Mouse (Mus musculus) neural tube, embryonic 15.5 days (tissue): ENCODE measurements around the gene Ap2b1. TPM values are rescaled to one million over a fixed set of nuclear protein-coding genes. Genes with fewer than 3 reads are reported as not detected.

ENCODE experiments used
- ATAC-seq: fragments of 200-750 bp; cut with Nextera tagmentation; 2 replicates; pipeline ENCODE4 v1.8.0; 2017; ENCODE audit warnings: mild to moderate bottlenecking, moderate TSS enrichment, moderate library complexity; ENCODE audit not compliant: low FRiP score
- H3K27ac ChIP-seq: fragments of 300-500 bp; sonication (generic); replicated peaks from 2 replicates; pipeline ENCODE4 v1.5.1; 2015; ENCODE audit warnings: mild to moderate bottlenecking, inconsistent platforms
- H3K27me3 ChIP-seq: fragments of 300-500 bp; sonication (generic); replicated peaks from 2 replicates; pipeline ENCODE4 v1.6.1; 2015; ENCODE audit warnings: inconsistent platforms
- H3K36me3 ChIP-seq: fragments of 300-500 bp; sonication (generic); 2 replicates; pipeline ENCODE4 v1.6.1; 2015; ENCODE audit warnings: inconsistent platforms
- H3K4me1 ChIP-seq: fragments of 300-500 bp; sonication (generic); 2 replicates; pipeline ENCODE4 v1.6.1; 2015; ENCODE audit warnings: inconsistent platforms
- H3K4me2 ChIP-seq: fragments of 300-500 bp; sonication (generic); 2 replicates; pipeline ENCODE4 v1.6.1; 2015; ENCODE audit warnings: inconsistent platforms, mild to moderate bottlenecking, moderate library complexity
- H3K4me3 ChIP-seq: fragments of 300-500 bp; sonication (generic); replicated peaks from 2 replicates; pipeline ENCODE4 v1.5.1; 2015; ENCODE audit warnings: mild to moderate bottlenecking, inconsistent platforms
- H3K9ac ChIP-seq: fragments of 300-500 bp; sonication (generic); replicated peaks from 2 replicates; pipeline ENCODE4 v1.6.1; 2015; ENCODE audit warnings: mild to moderate bottlenecking, inconsistent platforms
- H3K9me3 ChIP-seq: fragments of 300-500 bp; sonication (generic); replicated peaks from 2 replicates; pipeline ENCODE4 v1.6.1; 2016; ENCODE audit warnings: inconsistent platforms
- WGBS: fragments of 180-500 bp; shearing (Covaris S2); methylation state at CpG from one replicate; pipeline ENCODE4 v1.1.7; 2015; ENCODE audit warnings: mixed read lengths; 5-methylcytosine and 5-hydroxymethylcytosine counted together
- polyA plus RNA-seq: library from polyadenylated mRNA; unstranded; fragments of >200 nt; fragmentation: Nextera tagmentation; extraction: Ambion mirVana; gene quantifications from 2 replicates; pipeline ENCODE4 v1.2.1, GENCODE M21; 2015

Ap2b1 gene
- polyA plus RNA-seq, 1 experiment from 2014 or later: 101 TPM

DNA sequence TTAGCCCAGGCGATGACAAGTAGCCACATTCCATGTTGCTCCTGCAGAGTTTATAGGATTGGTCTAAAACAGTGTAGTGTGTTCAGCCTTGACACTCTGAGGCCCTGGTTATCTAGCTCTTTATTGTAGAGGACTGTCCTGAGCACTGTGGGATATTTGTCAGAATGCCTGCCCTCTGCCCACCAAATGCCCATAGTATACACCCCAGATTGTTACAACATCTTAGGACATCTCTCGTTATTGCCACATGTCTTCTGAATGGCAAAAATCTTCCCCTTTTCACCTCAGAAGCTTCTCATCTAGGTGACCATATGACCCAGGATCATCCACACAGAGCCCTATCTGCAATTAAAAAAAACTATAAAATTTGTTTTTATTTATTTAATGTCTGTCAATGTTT, 133.7 kb downstream of the Ap2b1 start:
- no peaks in the 10 kb centered on the region for H3K36me3 ChIP-seq
- no peak overlapping the region for H3K4me3 ChIP-seq
- no peaks in the 10 kb centered on the region for H3K4me1 ChIP-seq
- H3K27me3 ChIP-seq: peaks cover 6% of the 10 kb centered on the region; the same call in 1 of the 2 replicates
- no peaks in the 10 kb centered on the region for H3K9me3 ChIP-seq
- no peak overlapping the region for H3K27ac ChIP-seq
- WGBS: 81% methylated on average over 2 of the region's 2 CpGs
- H3K9ac ChIP-seq: no peak overlapping the region
- H3K4me2 ChIP-seq: no peak overlapping the region
- ATAC-seq: no peak

DNA sequence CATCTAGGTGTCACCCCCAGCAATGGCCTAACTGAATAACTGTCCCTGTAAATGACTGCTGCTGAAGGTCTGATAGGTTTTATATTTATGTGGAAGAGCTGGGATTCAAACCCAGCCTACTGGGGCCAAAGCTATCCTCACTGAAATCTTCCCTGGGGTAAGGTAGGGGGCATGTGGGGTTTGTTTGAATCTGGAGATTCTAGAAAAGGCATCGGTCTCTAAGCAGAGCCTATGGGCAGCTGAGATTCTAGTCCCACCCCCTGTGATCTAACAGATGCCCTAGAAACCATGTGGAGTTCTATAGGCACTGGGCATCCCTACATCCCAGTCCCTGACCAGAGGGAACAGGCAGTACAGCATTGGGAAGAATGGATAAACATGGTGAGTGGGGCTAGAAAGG, 138.6 kb downstream of the Ap2b1 start, which contains the start of gene 1700020L24Rik:
TSS of gene 1700020L24Rik (plus strand) at position 301 of the 400 bp plus-strand sequence.
- Histone ChIP-seq H3K27me3 (peaks cover 15% of the 10 kb centered on the region), H3K4me2 (no peak within 1 kb of the TSS), H3K36me3 (no peaks in the 10 kb centered on the region), H3K4me3 (no peak within 1 kb of the TSS), H3K9ac (no peak within 1 kb of the TSS), H3K27ac (no peak within 1 kb of the TSS), H3K4me1 (peaks cover 6% of the 10 kb centered on the region), H3K9me3 (no peaks in the 10 kb centered on the region)
- ATAC-seq: no peak
- 96% methylated on average over 1 of the region's 1 CpGs for WGBS

DNA sequence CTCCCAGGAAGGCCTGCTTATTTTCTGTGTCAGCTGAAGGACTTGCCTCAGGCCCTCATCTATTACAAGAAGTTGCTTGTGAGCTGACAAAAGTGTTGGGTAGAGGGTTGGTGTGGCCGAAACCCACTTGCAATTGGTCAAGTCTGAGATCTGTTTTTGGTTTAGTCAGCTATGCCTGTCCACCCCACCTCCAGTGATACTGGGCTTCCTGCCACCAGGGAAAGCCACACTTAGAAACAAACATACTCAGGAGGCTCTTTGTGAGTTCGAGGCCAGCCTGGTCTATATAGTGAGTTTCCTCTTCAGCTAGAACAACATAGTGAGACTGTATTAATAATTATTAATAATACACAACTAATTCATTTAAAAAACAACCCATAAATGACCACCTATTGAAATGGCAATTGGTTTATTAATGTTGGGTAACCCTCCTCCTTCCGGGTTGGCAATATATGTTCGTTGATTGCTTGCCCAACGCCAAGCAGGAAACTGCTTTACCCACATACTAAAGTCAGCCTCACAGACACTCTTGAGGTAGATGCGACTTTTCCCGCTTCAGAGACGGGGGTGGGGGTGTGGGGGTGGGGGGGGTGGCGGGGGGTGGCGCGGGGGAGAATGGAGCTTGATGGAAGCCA, 140.7 kb downstream of the Ap2b1 start:
- Histone ChIP-seq H3K9me3 (no peaks in the 10 kb centered on the region), H3K36me3 (no peaks in the 10 kb centered on the region), H3K27ac (no peak overlapping the region), H3K27me3 (peaks cover 34% of the 10 kb centered on the region), H3K4me2 (peak overlapping the region; percentile 87), H3K4me1 (peaks cover 13% of the 10 kb centered on the region), H3K4me3 (peak overlapping the region; percentile 58), H3K9ac (no peak overlapping the region)
- 28% methylated on average over 11 of the region's 11 CpGs for WGBS
- ATAC-seq: no peak

DNA sequence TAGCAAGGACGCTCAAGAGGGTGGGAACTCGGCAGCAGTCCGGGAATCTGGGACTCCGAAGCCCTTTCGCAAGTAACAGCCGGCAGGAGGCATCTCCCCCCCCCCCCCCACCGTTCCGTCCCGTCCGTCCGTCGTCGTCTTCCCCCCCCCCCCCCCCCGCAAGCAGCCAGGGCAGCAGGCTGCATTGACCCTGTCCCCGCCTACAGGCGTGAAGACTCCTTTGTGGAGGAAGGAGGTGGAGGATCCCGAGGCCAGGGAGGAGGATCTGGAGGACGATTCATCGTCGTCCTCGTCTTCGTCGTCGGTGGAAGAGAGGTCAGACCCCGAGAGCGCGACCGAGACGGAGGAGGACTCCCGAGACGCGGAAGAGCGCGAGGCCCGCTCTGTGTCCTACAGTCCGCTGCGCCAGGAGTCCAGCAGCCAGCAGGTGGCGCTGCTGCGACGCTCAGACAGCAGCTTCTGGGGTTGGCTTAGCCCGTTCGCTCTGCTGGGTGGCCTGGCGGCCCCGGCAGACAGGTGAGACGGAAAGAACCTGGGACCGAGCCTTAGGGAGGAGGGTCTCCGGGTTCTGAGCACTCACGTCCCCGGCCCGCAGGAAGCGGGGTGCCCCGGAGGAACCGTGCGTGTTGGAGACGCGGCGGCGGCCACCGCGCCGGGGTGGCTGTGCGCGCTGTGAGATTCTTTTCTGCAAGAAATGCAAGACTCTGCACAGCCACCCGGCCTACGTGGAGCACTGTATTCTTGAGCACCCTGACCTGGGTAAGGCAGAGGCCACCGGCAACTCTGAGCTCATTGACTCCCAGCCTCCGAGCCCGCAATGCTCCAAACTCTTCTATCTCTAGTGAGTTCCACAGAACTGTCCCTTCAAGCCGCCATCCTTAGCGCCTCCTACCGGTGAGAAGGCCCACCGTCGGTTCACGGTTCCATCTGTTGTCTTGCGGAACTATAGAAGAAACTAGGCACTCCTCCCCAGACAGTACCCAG, 141.5 kb downstream of the Ap2b1 start:
- Histone ChIP-seq H3K9me3 (no peaks in the 10 kb centered on the region), H3K9ac (peak overlapping the region; percentile 65), H3K4me2 (peak overlapping the region; percentile 87), H3K36me3 (no peaks in the 10 kb centered on the region), H3K4me1 (peaks cover 18% of the 10 kb centered on the region), H3K27ac (no peak overlapping the region), H3K4me3 (peak overlapping the region; percentile 58), H3K27me3 (peaks cover 43% of the 10 kb centered on the region)
- peak; percentile 96 for ATAC-seq
- WGBS: under 1% methylated on average over 67 of the region's 75 CpGs

DNA sequence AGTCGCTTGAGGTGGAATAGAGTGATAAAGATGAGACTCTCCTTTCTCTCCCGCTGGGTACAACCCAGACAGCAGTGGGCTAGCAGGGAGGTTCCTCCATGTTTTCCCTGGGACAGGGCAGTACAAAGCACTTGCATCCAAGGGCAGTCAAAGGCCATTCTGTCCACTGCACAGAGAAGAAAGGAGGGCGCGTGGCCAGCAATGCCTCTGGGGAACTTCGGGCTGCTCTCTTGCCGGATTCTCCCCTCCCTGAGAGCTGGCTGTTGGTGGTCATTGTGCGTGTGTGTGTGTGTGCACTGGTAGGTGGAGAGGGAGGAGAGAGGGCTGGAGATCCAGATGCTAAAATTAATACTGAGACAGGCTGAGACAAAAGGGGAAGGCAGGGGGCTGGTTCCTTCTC, 142.4 kb downstream of the Ap2b1 start:
- Histone ChIP-seq H3K4me3 (0 out of 2 replicates have a peak overlapping the region, but pooled peaks have one; percentile 58), H3K4me1 (peaks cover 18% of the 10 kb centered on the region)
- 43% methylated on average over 7 of the region's 7 CpGs for WGBS

DNA sequence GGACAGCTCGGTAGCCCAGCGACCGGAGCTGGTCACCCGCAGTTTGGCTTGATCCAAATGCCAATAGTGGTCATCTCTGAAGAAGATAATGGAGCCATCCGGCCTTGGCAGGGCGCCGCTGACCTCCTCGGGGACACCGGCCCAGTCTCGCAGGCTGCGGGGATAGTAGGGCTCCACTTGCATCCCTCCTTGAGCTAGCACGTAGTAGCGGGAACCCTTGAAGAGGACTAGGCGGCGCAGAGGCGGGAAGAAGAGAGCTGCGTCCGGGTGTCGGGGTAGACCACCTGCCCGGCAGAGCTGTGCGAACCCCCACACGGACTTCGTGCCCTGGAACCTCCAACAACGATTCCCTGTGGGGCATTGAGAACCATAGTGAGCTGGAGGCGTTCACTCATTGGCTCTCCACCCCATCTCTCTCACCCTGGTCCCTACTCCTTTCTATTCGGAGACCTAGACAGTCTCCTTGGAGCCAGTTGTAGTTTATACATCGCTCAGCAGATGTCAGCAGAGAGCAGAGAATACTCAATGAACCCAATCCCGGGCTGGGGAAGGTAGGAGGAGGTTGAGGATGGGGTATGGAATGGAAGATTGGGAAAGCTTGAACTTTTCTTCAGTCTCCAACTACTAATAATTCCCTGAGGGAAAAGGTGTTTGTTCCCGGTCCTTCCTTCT, 143.9 kb downstream of the Ap2b1 start:
- ATAC-seq: no peak
- Histone ChIP-seq H3K36me3 (no peaks in the 10 kb centered on the region), H3K27me3 (peaks cover 55% of the 10 kb centered on the region), H3K4me2 (peak overlapping the region; percentile 58), H3K4me1 (peaks cover 23% of the 10 kb centered on the region), H3K27ac (no peak overlapping the region), H3K9me3 (no peaks in the 10 kb centered on the region), H3K4me3 (peak overlapping the region; percentile 29), H3K9ac (peak overlapping the region; percentile 31; the same call in 1 of the 2 replicates)
- WGBS: 12% methylated on average over 29 of the region's 29 CpGs

More for the DNA sequence above, 142.4 kb downstream of the Ap2b1 start:
- H3K27ac ChIP-seq: no peak overlapping the region
- H3K27me3 ChIP-seq: peaks cover 49% of the 10 kb centered on the region
- no peak overlapping the region for H3K9ac ChIP-seq
- H3K36me3 ChIP-seq: no peaks in the 10 kb centered on the region
- no peaks in the 10 kb centered on the region for H3K9me3 ChIP-seq
- ATAC-seq: no peak
- peak overlapping the region; percentile 87 for H3K4me2 ChIP-seq

DNA sequence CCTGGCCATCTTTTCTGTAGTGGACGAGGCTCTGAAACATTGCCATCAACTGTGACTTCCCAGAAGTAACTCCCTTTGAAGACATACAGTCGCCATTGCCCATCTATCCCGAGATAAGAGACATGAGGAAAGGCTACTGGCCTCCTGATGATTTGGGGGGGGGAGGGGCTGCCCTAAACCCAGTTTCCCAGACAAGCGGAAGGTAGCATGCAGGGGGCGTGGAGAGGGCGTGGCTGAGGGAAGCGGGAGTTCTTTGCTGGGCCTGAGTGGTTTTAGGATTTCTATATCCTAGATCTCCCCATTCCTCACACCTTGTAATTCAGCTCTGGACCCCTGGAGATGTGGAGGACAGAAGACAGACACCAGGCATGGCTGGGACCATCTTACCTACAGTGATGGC, 145.0 kb downstream of the Ap2b1 start:
- Histone ChIP-seq H3K4me3 (no peak overlapping the region), H3K9ac (no peak overlapping the region), H3K36me3 (no peaks in the 10 kb centered on the region), H3K27me3 (peaks cover 55% of the 10 kb centered on the region), H3K27ac (no peak overlapping the region), H3K4me1 (peaks cover 33% of the 10 kb centered on the region), H3K9me3 (no peaks in the 10 kb centered on the region), H3K4me2 (no peak overlapping the region)
- 9% methylated on average over 7 of the region's 7 CpGs for WGBS
- ATAC-seq: no peak

DNA sequence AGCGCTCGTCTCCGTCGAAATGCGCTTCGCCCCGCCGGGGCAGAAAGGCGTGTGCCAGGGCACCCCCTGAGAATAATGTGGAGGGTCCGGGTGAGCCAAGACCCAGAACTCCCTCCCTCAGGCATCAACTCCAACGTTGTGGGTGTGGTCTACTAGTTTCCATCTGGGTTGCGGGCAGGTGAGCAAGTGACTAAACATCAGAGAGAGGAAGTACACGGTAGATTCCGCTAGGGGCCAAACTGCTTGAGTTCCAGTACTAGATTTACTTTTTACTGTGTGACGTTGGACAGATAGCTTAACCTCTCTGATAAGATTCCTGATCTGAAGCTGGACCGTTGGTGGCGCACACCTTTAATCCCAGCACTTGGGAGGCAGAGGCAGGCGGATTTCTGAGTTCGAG, 146.2 kb downstream of the Ap2b1 start:
- Histone ChIP-seq H3K9me3 (no peaks in the 10 kb centered on the region), H3K27ac (no peak overlapping the region), H3K9ac (no peak overlapping the region), H3K4me3 (peak overlapping the region; percentile 19; the same call in 1 of the 2 replicates), H3K27me3 (peaks cover 55% of the 10 kb centered on the region), H3K36me3 (no peaks in the 10 kb centered on the region), H3K4me2 (peak overlapping the region; percentile 45), H3K4me1 (peaks cover 39% of the 10 kb centered on the region)
- no peak for ATAC-seq
- 30% methylated on average over 19 of the region's 19 CpGs for WGBS

DNA sequence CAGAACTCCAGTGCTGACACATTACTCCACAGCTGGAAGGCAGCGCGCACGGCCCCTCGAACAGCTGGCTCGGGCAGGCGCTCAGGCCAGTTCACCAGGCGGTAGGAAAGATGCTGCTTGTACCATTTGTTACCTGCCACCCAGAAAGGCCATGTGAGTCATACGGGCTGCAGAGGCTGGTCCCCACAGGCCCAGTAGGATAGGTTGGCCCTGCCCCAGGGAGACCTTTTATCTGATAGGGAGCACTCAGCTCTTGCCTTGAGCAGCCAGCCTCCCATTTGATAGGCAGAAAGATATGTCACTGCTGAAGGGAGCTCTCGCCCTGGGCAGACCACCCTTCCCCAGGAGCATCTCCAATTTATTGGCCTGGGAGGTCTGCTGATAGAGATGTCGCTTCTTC, 148.8 kb downstream of the Ap2b1 start:
- 0 out of 2 replicates have a peak overlapping the region, but pooled peaks have one; percentile 20 for H3K27ac ChIP-seq
- H3K9ac ChIP-seq: no peak overlapping the region
- 86% methylated on average over 10 of the region's 10 CpGs for WGBS

DNA sequence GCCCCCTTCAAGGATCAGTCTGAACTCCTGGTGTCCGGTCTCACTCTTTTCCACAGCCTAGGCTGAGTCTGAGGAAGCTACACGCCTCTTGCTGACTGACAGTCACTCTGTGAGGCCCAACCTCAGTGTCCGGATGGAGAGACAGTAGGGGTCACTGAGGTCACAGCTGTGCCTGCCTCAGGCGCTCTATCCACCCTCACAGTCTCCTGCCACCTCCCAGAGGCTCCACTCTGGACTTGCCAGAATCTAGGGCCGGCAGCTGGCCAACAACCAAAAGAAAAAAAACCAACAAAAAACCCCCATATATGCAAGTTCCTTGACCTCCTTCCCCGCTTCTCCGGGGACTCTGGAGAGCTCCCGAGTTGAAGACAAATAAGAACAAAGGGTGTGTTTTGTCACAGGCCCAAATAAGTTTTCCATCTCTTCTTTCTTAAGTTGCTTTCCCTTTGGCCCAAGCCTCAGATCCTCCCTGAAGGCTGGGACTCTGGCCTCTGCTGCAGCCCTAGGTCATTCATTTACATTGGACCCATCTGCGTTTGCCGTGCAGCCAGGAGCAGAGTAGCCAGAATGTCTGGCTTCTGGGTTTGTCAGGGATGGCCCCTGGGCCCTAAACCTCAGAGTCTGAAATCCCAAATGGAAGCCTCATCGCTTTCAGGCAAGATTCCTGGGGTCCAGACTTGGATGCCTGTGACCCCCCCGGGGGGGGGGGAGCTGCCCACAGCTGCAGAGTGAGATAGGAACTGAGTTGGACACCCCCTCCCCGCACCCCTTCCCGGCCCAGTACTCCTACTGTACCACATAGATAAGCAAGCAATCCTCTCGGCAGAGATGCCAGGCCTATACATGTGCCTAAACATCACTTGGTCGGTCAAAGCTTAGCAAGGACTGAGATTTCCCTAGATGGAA, 149.4 kb downstream of the Ap2b1 start:
- Histone ChIP-seq H3K4me3 (no peak overlapping the region), H3K27me3 (peaks cover 34% of the 10 kb centered on the region), H3K9me3 (no peaks in the 10 kb centered on the region), H3K4me1 (peaks cover 28% of the 10 kb centered on the region), H3K4me2 (no peak overlapping the region), H3K9ac (no peak overlapping the region), H3K36me3 (no peaks in the 10 kb centered on the region), H3K27ac (peak overlapping the region; percentile 37; the same call in 1 of the 2 replicates)
- no peak for ATAC-seq
- WGBS: 44% methylated on average over 16 of the region's 16 CpGs

More for the DNA sequence above, 148.8 kb downstream of the Ap2b1 start:
- H3K27me3 ChIP-seq: peaks cover 38% of the 10 kb centered on the region
- no peaks in the 10 kb centered on the region for H3K9me3 ChIP-seq
- H3K36me3 ChIP-seq: no peaks in the 10 kb centered on the region
- H3K4me2 ChIP-seq: no peak overlapping the region
- peaks cover 30% of the 10 kb centered on the region for H3K4me1 ChIP-seq
- ATAC-seq: no peak
- no peak overlapping the region for H3K4me3 ChIP-seq

DNA sequence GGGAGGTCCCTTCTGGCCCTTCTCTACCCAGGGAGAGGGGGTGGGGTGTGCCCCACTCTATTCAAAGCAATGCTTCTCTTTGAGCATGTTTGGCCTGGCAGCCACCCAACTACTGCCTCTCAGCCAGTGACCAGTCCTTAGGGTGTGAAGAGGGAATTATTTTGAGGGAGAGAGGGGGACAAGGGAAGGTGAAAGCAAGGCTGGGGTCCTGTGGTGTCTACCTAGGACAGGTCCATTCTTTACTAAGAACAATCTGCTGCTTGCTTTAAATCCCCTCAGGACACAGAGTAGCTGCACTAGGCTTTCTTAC, 150.1 kb downstream of the Ap2b1 start:
- H3K4me3 ChIP-seq: no peak overlapping the region
- H3K9ac ChIP-seq: no peak overlapping the region
- peaks cover 28% of the 10 kb centered on the region for H3K4me1 ChIP-seq
- H3K4me2 ChIP-seq: no peak overlapping the region
- no peak overlapping the region for H3K27ac ChIP-seq
- no peaks in the 10 kb centered on the region for H3K9me3 ChIP-seq
- no peak for ATAC-seq
- H3K36me3 ChIP-seq: no peaks in the 10 kb centered on the region
- H3K27me3 ChIP-seq: peaks cover 27% of the 10 kb centered on the region
